Mouse (Mus musculus) kidney, postnatal 0 days (tissue): ENCODE measurements at regions not wholly inside any gene's neighbourhood (a gene's known extent, or its start where the extent isn't known, plus 50 kb on each side); places are given as distances from the start of the nearest gene placed in this dataset.

Experiments
- ATAC-seq: fragments of 200-750 bp; cut with Nextera tagmentation; replicated peaks from 2 replicates; pipeline ENCODE4 v1.8.0; 2017; ENCODE audit warnings: low read depth, moderate number of reproducible peaks, moderate TSS enrichment, moderate library complexity; ENCODE audit not compliant: low FRiP score
- DNase-seq: peaks from one replicate; pipeline ENCODE4 v3.0.0-alpha.2; 2016; ENCODE audit warnings: low spot score
- H3K27ac ChIP-seq: fragments of 300-500 bp; sonication (generic); 2 replicates; pipeline ENCODE4 v1.5.1; 2014; ENCODE audit warnings: mild to moderate bottlenecking
- H3K27me3 ChIP-seq: fragments of 300-500 bp; sonication (generic); 2 replicates; pipeline ENCODE4 v1.6.1; 2014; ENCODE audit warnings: low read length, mixed read lengths; ENCODE audit not compliant: insufficient read depth
- H3K36me3 ChIP-seq: fragments of 300-500 bp; sonication (generic); 2 replicates; pipeline ENCODE4 v1.6.1; 2014; ENCODE audit warnings: low read length, mixed read lengths; ENCODE audit not compliant: insufficient read depth
- H3K4me1 ChIP-seq: fragments of 300-500 bp; sonication (generic); replicated peaks from 2 replicates; pipeline ENCODE4 v1.6.1; 2014; ENCODE audit warnings: antibody characterized with exemption, low read length, mixed read lengths; ENCODE audit not compliant: insufficient read depth
- H3K4me2 ChIP-seq: fragments of 300-500 bp; sonication (generic); 2 replicates; pipeline ENCODE4 v1.6.1; 2014; ENCODE audit warnings: mild to moderate bottlenecking, low read length, moderate library complexity, mixed read lengths
- H3K4me3 ChIP-seq: fragments of 300-500 bp; sonication (generic); replicated peaks from 2 replicates; pipeline ENCODE4 v1.5.1; 2014; ENCODE audit warnings: low read depth, low read length
- H3K9ac ChIP-seq: fragments of 300-500 bp; sonication (generic); 2 replicates; pipeline ENCODE4 v1.6.1; 2014; ENCODE audit warnings: low read depth, low read length
- H3K9me3 ChIP-seq: fragments of 300-500 bp; sonication (generic); replicated peaks from 2 replicates; pipeline ENCODE4 v1.6.1; 2016; ENCODE audit warnings: low read length, inconsistent platforms, mixed read lengths
- CTCF ChIP-seq: IDR thresholded peaks from 2 replicates; pipeline ENCODE4 v1.5.1; 2016; ENCODE audit warnings: antibody characterized with exemption, low read depth, mild to moderate bottlenecking, moderate library complexity
- WGBS: fragments of 180-500 bp; shearing (Covaris S2); extraction: QIAGEN DNeasy Blood & Tissue Kit; methylation state at CpG from one replicate; pipeline ENCODE4 v1.1.7; 2014; 5-methylcytosine and 5-hydroxymethylcytosine counted together

DNA sequence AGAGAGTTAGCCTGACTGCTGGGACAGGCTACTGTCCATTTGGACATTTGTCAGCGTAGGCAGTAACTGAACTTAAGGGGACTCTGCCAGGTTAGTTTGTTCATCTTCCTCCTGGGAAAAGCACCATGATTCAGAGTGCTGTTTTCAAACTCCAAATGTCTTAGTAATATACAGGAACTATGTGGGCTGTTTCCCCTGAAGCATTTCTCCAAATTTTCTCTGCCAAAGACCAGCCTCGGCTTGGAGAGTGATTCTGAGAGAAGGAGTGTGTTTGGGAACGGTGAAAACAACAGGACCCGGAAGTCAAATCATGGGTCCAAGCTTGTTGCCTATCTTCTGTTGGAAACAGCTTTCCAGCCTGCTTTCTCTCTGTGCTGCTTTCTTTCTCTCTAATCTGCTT is 52.1 kb downstream of the Rprm start:
- WGBS: 70% methylated on average over 4 of the region's 4 CpGs
- ATAC-seq: no peak
- DNase-seq: no peak
- Histone ChIP-seq H3K36me3 (no peaks in the 10 kb centered on the region), H3K27me3 (no peaks in the 10 kb centered on the region), H3K9ac (no peak overlapping the region), H3K4me1 (no peaks in the 10 kb centered on the region), H3K4me2 (no peak overlapping the region), H3K27ac (no peak overlapping the region), H3K9me3 (no peaks in the 10 kb centered on the region), H3K4me3 (no peak overlapping the region)
- no peak for TF ChIP-seq CTCF

DNA sequence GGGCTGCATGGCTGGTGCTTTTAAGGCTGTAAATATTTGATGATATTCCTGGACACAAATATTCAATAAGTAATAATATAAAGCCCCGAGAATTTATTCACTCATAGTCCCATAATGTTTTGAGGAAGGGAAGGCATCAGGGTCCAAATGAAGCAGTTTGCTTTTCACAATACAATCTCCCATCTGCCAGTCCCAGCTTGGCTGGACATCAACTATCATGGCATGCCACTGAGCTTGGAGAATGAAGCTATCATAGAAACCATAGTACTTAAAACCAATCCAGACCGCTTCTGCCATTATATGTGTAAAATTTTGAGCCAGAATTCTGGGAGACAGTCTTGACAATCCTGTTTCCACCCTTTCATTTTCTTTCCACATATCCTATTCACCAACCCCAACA is 56.5 kb downstream of the Rprm start:
- no peak overlapping the region for H3K27ac ChIP-seq
- ATAC-seq (no peak), DNase-seq (no peak)
- H3K4me1 ChIP-seq: no peaks in the 10 kb centered on the region
- no peak overlapping the region for H3K4me3 ChIP-seq
- 85% methylated on average over 2 of the region's 2 CpGs for WGBS
- H3K4me2 ChIP-seq: no peak overlapping the region
- H3K27me3 ChIP-seq: no peaks in the 10 kb centered on the region
- no peak overlapping the region for H3K9ac ChIP-seq
- TF ChIP-seq CTCF: no peak
- H3K9me3 ChIP-seq: no peaks in the 10 kb centered on the region
- H3K36me3 ChIP-seq: no peaks in the 10 kb centered on the region

DNA sequence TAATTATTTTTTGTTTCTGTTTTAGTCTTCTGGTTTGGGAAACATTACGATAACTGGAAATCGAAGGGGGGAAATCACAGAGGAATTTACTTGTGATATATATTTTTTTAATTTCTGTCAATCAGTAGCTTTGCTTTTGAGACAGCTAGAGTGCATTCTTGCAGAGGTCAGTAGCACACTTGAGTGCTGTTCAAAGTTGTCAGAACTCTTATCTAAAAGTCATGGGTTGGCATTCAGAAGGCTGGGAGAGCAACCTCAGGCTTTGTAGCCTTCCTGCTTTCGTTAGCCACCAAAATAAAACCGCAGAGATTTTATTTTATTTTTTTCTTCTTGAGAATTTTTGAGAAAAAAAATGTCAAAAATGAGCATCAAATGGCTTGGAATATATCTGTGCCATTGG is 62.6 kb downstream of the Rprm start:
- H3K9ac ChIP-seq: no peak overlapping the region
- H3K27me3 ChIP-seq: no peaks in the 10 kb centered on the region
- no peak for TF ChIP-seq CTCF
- no peaks in the 10 kb centered on the region for H3K4me1 ChIP-seq
- no peak overlapping the region for H3K4me3 ChIP-seq
- no peak for DNase-seq
- H3K4me2 ChIP-seq: no peak overlapping the region
- ATAC-seq: no peak
- no peaks in the 10 kb centered on the region for H3K36me3 ChIP-seq
- no peaks in the 10 kb centered on the region for H3K9me3 ChIP-seq
- no peak overlapping the region for H3K27ac ChIP-seq
- 85% methylated on average over 4 of the region's 4 CpGs for WGBS

DNA sequence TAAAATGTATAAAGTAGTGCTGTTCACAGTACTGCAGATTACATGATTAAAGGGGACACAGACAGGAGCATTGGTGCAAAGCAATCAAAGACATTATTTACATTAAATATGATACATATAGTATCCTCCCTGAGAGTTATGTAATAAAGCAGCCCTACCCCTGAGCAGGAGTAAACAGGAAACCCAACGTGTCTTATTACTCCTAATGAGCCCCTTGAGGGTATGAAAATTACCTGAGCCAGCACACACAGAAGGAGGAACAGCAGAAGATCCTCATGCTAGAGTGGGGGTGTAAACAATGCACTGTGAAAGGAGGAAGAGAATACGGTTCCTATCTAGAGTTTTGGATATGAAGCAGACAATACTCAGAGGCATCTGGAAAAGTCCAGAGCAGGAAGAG is 95.2 kb downstream of the Rprm start:
- H3K27ac ChIP-seq: no peak overlapping the region
- DNase-seq: no peak
- ATAC-seq: no peak
- no peak overlapping the region for H3K9ac ChIP-seq
- TF ChIP-seq CTCF: no peak
- no peaks in the 10 kb centered on the region for H3K9me3 ChIP-seq
- no peak overlapping the region for H3K4me2 ChIP-seq
- no peaks in the 10 kb centered on the region for H3K27me3 ChIP-seq
- no peaks in the 10 kb centered on the region for H3K36me3 ChIP-seq
- no peak overlapping the region for H3K4me3 ChIP-seq
- WGBS: 50% methylated on average over 2 of the region's 2 CpGs
- no peaks in the 10 kb centered on the region for H3K4me1 ChIP-seq

DNA sequence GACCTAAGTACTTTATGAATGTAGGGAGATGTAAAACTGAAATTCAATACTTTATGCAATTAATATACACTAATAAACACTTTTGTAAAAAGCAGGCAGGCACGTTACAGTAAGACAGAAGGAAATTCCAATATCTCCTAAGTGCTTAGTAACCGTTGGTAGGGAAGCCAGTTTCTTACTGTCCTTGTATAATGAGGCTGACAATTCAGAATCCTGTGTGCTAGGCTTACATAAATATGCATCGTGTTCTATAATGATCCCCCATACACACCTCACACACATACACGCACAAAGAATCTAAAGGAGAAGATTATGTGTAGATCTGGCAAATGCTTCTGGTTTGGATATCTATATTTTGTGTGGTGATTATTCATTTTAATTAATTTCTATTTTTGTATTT is 109.6 kb downstream of the Rprm start:
- DNase-seq (no peak), ATAC-seq (no peak)
- no peaks in the 10 kb centered on the region for H3K27me3 ChIP-seq
- H3K4me1 ChIP-seq: no peaks in the 10 kb centered on the region
- no peak overlapping the region for H3K27ac ChIP-seq
- no peak overlapping the region for H3K9ac ChIP-seq
- no peaks in the 10 kb centered on the region for H3K36me3 ChIP-seq
- H3K4me2 ChIP-seq: no peak overlapping the region
- TF ChIP-seq CTCF: no peak
- no peak overlapping the region for H3K4me3 ChIP-seq
- no peaks in the 10 kb centered on the region for H3K9me3 ChIP-seq
- WGBS: 81% methylated on average over 4 of the region's 4 CpGs

DNA sequence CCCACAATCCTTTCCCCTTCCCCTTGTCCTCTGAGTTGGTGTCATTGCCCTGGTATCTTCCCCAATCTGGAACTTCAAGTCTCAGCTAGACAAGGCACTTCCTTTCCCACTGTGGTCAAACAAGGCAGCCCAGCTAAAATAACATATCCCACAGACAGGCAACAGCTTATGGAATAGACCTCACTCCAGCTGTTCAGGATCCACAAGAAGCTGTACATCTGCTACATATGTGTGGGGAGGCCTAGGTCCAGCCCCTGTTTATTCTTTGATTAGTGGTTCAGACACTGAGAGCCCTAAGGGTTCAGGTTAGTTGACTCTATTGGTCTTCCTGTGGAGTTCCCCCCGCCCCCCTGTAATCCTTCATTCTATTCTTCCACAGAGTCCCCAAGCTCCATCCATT is 124.9 kb downstream of the Rprm start:
- 73% methylated on average over 1 of the region's 1 CpGs for WGBS

DNA sequence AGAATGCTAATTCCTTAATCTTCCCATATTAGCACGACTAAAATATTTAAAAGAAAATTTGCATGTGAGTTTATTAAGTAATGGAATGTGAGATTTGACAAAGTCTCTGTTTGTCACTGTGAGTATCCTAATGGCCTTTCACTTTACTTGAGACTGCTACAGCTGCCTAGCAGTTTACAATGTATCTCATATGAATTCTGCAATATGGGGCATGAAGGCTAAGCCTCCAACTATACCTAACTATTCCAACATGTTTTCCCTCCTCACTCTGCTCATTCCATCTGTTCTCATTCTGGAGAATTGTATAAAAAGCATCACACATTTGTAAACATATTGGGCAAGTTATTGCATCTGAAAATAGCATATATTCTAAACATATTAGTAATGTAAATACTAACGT is 137.1 kb downstream of the Rprm start:
- Histone ChIP-seq H3K4me3 (no peak overlapping the region), H3K36me3 (no peaks in the 10 kb centered on the region), H3K9me3 (no peaks in the 10 kb centered on the region), H3K4me2 (no peak overlapping the region), H3K27ac (no peak overlapping the region), H3K9ac (no peak overlapping the region), H3K27me3 (no peaks in the 10 kb centered on the region), H3K4me1 (no peaks in the 10 kb centered on the region)
- ATAC-seq (no peak), DNase-seq (no peak)
- no peak for TF ChIP-seq CTCF
- WGBS: 52% methylated on average over 2 of the region's 2 CpGs

More for the DNA sequence above, 124.9 kb downstream of the Rprm start:
- no peak overlapping the region for H3K27ac ChIP-seq
- DNase-seq: peak; percentile 9
- no peak overlapping the region for H3K9ac ChIP-seq
- H3K27me3 ChIP-seq: no peaks in the 10 kb centered on the region
- H3K4me3 ChIP-seq: no peak overlapping the region
- H3K4me1 ChIP-seq: no peaks in the 10 kb centered on the region
- H3K36me3 ChIP-seq: no peaks in the 10 kb centered on the region
- no peak for TF ChIP-seq CTCF
- 0 out of 2 replicates have a peak, but pooled peaks have one; percentile 10 for ATAC-seq
- H3K4me2 ChIP-seq: no peak overlapping the region
- H3K9me3 ChIP-seq: no peaks in the 10 kb centered on the region
